Mouse (Mus musculus) kidney, embryonic 16.5 days (tissue): ENCODE data around the gene 1110004F10Rik. TPM values are rescaled to one million over a fixed set of nuclear protein-coding genes. Genes with fewer than 3 reads are reported as not detected.

Experiments used
- ATAC-seq: fragments of 200-750 bp; cut with Nextera tagmentation; 2 replicates; pipeline ENCODE4 v1.8.0; 2017; ENCODE audit warnings: moderate TSS enrichment; ENCODE audit not compliant: low FRiP score, low TSS enrichment
- H3K27ac ChIP-seq: fragments of 300-500 bp; sonication (generic); 2 replicates; pipeline ENCODE4 v1.5.1; 2014; ENCODE audit warnings: low read length
- H3K27me3 ChIP-seq: fragments of 300-500 bp; sonication (generic); 2 replicates; pipeline ENCODE4 v1.6.1; 2014; ENCODE audit warnings: low read length, control low read depth, mixed read lengths; ENCODE audit not compliant: insufficient read depth
- H3K36me3 ChIP-seq: fragments of 300-500 bp; sonication (generic); 2 replicates; pipeline ENCODE4 v1.6.1; 2014; ENCODE audit warnings: low read length, control low read depth, mixed read lengths; ENCODE audit not compliant: insufficient read depth
- H3K4me1 ChIP-seq: fragments of 300-500 bp; sonication (generic); 2 replicates; pipeline ENCODE4 v1.6.1; 2014; ENCODE audit warnings: low read length, control low read depth, mixed read lengths; ENCODE audit not compliant: insufficient read depth
- H3K4me2 ChIP-seq: fragments of 300-500 bp; sonication (generic); replicated peaks from 2 replicates; pipeline ENCODE4 v1.6.1; 2014; ENCODE audit warnings: low read depth, low read length
- H3K4me3 ChIP-seq: fragments of 300-500 bp; sonication (generic); 2 replicates; pipeline ENCODE4 v1.5.1; 2014; ENCODE audit warnings: mild to moderate bottlenecking, low read length
- H3K9ac ChIP-seq: fragments of 300-500 bp; sonication (generic); replicated peaks from 2 replicates; pipeline ENCODE4 v1.6.1; 2014; ENCODE audit warnings: low read length
- H3K9me3 ChIP-seq: fragments of 300-500 bp; sonication (generic); 2 replicates; pipeline ENCODE4 v1.6.1; 2016; ENCODE audit warnings: low read length, control low read depth
- WGBS: fragments of 180-500 bp; shearing (Covaris S2); extraction: QIAGEN DNeasy Blood & Tissue Kit; methylation state at CpG from one replicate; pipeline ENCODE4 v1.1.7; 2014; 5-methylcytosine and 5-hydroxymethylcytosine counted together
- polyA plus RNA-seq: library from polyadenylated mRNA; unstranded; fragments of >200 nt; fragmentation: Nextera tagmentation; extraction: Ambion mirVana; gene quantifications from 2 replicates; pipeline ENCODE4 v1.2.1, GENCODE M21; 2015

Gene 1110004F10Rik
- 266 and 275 TPM in 2 replicates for polyA plus RNA-seq

DNA sequence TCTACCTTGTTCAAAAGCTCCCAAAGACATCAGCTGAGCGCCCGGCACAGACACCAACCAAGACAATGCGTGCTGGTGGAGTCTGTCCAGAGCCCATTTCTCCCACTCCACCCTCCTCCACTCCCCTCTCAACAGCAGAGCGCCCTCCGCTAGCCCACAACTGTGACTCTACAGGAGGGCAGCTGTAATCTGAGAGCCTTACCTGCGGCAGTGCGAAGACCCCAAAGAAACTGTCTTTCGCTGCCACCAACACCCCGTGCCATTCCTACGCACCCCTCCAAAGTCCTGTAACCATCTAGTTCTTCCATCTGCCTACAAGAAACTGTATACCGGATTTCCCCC, at the start of gene 1110004F10Rik:
Gene 1110004F10Rik, plus strand, starts transcription at position 202 of the 342 bp plus-strand sequence.
- 0% methylated on average over 11 of the region's 11 CpGs for WGBS
- peak within 1 kb of the TSS; percentile 51 for H3K4me3 ChIP-seq
- no peak; the same call in 1 of the 2 replicates for ATAC-seq
- peak within 1 kb of the TSS; percentile 94 for H3K4me2 ChIP-seq
- peak within 1 kb of the TSS; percentile 43 for H3K9ac ChIP-seq
- peaks cover 63% of the 10 kb centered on the region for H3K27me3 ChIP-seq
- H3K4me1 ChIP-seq: peaks cover 32% of the 10 kb centered on the region
- H3K36me3 ChIP-seq: no peaks in the 10 kb centered on the region
- H3K9me3 ChIP-seq: no peaks in the 10 kb centered on the region
- H3K27ac ChIP-seq: no peak within 1 kb of the TSS

DNA sequence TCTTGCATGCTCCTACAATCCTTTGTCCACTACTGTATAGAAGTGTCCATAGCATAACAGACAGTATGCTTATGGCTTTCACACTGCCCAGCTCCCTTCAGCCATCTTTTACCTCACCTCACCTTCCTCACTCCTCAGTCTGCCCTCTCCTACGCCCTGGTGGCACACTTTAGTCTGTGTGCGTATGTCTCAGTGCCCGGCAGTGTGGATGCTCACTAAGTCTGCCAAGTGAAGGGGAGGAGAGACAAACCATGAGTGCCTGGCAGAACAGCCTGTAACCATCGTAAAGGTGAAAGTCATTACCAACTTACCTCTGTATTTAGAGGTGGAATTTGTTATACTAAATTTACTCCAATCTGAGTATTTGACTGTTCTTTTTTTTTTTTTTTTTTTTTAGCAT, 36.5 kb upstream of the 1110004F10Rik start:
- no peaks in the 10 kb centered on the region for H3K36me3 ChIP-seq
- WGBS: 83% methylated on average over 4 of the region's 4 CpGs
- H3K27ac ChIP-seq: no peak overlapping the region
- no peak for ATAC-seq
- no peaks in the 10 kb centered on the region for H3K9me3 ChIP-seq
- no peak overlapping the region for H3K9ac ChIP-seq
- no peaks in the 10 kb centered on the region for H3K4me1 ChIP-seq
- H3K4me2 ChIP-seq: no peak overlapping the region
- H3K4me3 ChIP-seq: no peak overlapping the region
- no peaks in the 10 kb centered on the region for H3K27me3 ChIP-seq

DNA sequence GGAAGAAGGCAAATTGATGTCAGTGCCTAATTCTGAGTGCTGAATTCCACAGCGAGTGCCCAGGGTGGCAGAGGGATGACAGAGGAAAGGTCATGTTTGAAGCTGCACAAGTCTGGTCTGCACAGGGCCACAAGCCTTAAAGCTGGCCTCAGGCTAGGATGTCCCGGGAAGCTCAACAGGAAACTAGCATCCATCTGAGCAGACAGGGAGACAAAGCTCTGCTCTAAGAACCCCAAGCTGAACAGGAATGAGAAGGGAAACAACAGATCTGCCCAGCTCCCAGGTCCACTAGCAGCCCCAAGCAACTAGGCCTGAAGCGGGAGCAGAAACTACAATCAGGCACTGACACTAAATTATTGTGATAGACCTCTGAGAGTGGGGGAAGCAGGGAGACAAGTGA, 9.2 kb upstream of the 1110004F10Rik start:
- no peak overlapping the region for H3K27ac ChIP-seq
- H3K9ac ChIP-seq: no peak overlapping the region
- WGBS: 65% methylated on average over 3 of the region's 3 CpGs
- H3K4me1 ChIP-seq: peaks cover 14% of the 10 kb centered on the region
- no peak for ATAC-seq
- no peaks in the 10 kb centered on the region for H3K36me3 ChIP-seq
- no peaks in the 10 kb centered on the region for H3K9me3 ChIP-seq
- no peak overlapping the region for H3K4me3 ChIP-seq
- H3K4me2 ChIP-seq: no peak overlapping the region
- peaks cover 25% of the 10 kb centered on the region for H3K27me3 ChIP-seq

DNA sequence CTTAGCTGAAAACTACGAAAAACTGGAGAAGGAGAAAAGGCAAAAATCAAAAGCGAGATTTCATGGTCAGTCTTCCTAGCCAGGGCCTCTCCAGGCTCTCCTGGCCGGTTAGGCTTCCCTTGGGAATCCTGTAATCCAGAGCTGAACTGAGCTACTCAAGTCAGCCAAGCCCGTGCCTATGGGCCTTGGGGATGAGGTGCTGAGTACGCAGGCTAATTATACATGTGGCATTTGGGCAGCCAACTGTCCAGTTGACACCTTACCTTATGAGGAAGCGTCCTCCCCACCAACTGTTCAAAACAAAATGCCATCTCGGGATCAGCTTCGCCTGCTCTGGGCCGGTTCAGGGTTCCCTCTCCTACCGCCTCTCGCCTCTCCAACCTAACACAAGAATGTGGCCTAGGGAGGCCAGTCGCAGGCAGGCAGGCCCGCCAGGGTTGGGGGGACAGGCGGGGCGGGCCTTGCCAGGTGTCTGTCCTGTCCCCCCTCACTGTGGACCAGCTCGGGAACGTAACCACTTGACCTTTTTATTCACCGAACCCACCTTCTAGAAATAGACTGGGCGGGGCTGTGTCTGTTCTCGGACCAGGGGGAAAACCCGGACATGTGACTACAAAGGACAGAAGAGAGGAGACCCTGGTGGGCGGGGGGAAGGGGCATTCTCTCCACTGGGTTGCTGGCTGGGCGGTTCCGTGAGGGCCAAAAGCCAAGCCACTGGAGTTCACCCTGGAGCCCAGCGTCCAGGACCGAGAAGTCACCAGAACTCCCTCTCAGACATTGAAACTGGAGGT, 8.4 kb upstream of the 1110004F10Rik start:
- Histone ChIP-seq H3K4me3 (peak overlapping the region; percentile 57), H3K4me2 (peak overlapping the region; percentile 92), H3K27ac (no peak overlapping the region), H3K36me3 (no peaks in the 10 kb centered on the region), H3K9me3 (no peaks in the 10 kb centered on the region), H3K27me3 (peaks cover 33% of the 10 kb centered on the region), H3K4me1 (peaks cover 14% of the 10 kb centered on the region), H3K9ac (peak overlapping the region; percentile 72)
- 24% methylated on average over 26 of the region's 26 CpGs for WGBS
- no peak for ATAC-seq

DNA sequence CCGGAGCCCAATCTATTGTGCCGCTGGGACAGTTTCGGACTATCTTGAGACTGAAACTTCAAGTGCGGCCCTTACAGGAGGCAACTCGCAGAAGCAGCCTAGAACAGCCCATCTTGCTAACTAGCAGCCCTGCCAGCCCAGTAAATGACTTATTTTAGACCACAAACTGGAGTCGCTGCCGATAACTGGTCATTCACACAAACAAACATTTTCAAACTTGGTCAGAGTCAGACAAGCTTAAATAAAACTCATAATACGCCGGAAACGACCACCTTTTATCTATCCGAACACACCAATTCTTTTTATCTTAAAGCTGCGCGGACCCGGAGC, 7.8 kb upstream of the 1110004F10Rik start:
- H3K27ac ChIP-seq: peak overlapping the region; percentile 35; the same call in 1 of the 2 replicates
- WGBS: under 1% methylated on average over 14 of the region's 14 CpGs
- ATAC-seq: no peak

DNA sequence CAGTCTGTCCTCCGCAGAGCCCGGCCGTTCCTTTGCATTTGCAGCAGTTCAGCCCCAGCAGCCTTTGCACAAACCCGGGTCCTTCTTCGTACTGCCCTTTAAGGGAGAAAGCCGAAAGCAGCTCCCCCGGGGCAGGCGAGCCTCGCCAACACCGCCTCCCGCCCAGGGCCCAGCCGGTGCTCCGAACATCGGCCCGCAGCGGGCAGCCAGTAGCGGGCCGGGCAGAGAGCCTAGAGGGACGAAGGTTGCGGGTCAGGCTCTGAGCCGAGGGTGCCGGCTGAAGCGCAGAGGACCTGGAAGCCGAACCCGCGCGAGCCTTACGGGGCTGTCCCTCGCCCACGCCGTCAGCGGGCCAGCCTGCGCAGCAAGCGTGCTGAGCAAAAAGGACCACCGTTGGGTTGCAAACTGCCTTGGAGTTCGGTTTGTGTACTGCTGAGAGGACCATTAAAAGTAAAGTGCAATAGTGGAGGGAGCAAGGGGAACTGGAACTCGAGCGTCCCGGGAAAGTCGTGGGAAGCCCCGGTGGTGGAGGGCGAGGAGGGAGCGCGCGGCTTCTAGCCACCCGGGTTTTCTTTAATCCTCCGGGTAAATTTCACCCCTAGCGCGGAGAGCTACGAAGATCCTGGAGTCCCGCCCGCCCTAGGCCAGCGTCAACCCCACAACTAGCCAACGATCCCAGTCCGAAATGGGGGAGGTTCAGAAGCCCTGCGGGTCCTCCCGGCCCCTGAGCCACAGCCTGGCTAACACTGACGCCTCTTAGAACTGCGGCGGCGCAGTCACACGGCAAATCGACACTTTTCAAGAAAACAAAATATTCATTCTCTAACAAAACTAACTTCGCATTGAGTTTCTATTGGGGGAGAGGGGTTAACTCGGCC, 7.2 kb upstream of the 1110004F10Rik start:
- ATAC-seq: peak; percentile 62

More for the DNA sequence above, 7.8 kb upstream of the 1110004F10Rik start:
- Histone ChIP-seq H3K4me1 (peaks cover 14% of the 10 kb centered on the region), H3K4me2 (peak overlapping the region; percentile 92), H3K36me3 (no peaks in the 10 kb centered on the region), H3K4me3 (peak overlapping the region; percentile 57), H3K9me3 (no peaks in the 10 kb centered on the region), H3K9ac (peak overlapping the region; percentile 72), H3K27me3 (peaks cover 39% of the 10 kb centered on the region)

DNA sequence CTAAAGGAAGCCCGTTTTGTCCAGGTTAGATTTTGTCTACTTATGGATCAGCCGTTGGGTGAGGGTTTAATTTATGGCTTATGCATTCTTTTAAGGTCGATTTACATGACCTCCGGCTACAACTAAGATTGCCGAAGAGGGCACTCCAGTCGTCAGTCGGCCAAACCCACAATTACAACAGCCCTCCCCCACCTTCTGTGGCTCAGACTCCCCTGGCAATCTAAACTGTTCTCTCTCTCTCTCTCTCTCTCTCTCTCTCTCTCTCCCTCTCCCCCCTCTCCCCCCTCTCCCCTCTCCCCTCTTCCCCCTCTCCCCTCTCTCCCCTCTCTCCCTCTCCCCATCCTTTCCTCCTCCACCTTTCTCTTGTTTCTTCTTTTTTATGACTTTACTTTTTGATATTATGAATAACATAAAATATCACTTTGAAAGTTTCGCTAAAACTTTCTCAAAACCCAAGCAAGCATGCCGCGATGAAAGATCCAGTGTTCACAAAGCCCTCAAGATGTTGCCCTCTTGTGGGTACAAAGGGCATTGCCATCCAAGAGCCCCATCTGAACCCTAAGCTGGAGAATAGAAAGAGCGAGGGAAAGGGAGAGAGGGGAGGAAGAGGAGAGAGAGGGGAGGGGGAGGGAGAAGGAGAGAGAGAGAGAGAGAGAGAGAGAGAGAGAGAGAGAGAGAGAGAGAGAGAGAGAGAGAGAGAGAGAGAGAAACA, 6.4 kb upstream of the 1110004F10Rik start:
- Histone ChIP-seq H3K27ac (peak overlapping the region; percentile 35), H3K4me2 (peak overlapping the region; percentile 92), H3K9me3 (no peaks in the 10 kb centered on the region), H3K27me3 (peaks cover 50% of the 10 kb centered on the region), H3K4me3 (peak overlapping the region; percentile 63), H3K4me1 (peaks cover 15% of the 10 kb centered on the region), H3K9ac (peak overlapping the region; percentile 72), H3K36me3 (no peaks in the 10 kb centered on the region)
- no peak for ATAC-seq
- 0% methylated on average over 11 of the region's 11 CpGs for WGBS

More for the DNA sequence above, 7.2 kb upstream of the 1110004F10Rik start:
- Histone ChIP-seq H3K9me3 (no peaks in the 10 kb centered on the region), H3K4me2 (peak overlapping the region; percentile 92), H3K27me3 (peaks cover 45% of the 10 kb centered on the region), H3K9ac (peak overlapping the region; percentile 72), H3K36me3 (no peaks in the 10 kb centered on the region), H3K27ac (peak overlapping the region; percentile 35), H3K4me3 (peak overlapping the region; percentile 57), H3K4me1 (peaks cover 14% of the 10 kb centered on the region)
- under 1% methylated on average over 65 of the region's 65 CpGs for WGBS

DNA sequence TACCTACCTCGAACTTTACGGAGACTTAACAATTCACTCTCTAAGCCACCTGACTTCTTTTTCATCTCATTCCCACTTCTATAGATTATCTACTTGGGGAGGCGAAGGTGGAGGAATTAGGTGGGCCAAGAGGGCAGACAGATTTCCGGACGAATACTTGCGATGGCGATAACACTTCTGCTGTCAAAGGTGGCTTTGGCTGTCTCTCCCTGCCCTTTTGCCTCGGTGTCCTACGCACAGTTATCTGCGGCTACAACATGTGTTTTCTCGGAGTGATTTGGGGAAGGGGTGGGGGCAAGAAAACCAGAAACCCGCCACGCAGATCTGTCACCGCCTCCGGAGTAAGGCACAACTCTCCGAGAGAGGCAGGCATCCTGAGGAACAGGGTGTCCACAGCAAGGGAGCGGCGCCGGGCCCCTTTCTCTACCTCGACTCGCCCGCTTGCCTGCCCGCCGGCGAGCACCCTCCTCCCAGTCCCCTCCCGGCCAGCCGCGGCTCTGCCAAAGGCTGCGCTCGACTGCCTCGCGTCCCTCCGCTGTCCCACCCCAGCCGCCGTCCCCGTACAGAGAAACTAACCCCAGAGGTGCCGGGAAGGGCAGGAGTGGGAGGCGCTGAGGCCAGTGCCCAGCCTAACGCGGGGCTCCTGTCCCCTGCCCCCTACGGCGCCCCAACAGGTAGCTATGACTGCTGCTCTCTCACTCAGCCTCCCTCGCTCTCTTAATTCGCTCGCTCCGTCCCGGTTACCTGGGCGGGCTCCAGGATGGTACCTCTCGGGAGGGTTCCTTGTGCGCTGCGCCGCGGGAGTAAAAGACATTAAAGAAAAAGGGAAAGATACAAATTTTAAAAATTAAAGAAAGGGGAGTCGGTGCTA, 5.6 kb upstream of the 1110004F10Rik start:
- ATAC-seq: peak; percentile 62
- no peaks in the 10 kb centered on the region for H3K36me3 ChIP-seq
- peak overlapping the region; percentile 92 for H3K4me2 ChIP-seq
- H3K4me1 ChIP-seq: peaks cover 23% of the 10 kb centered on the region
- H3K9me3 ChIP-seq: no peaks in the 10 kb centered on the region
- peaks cover 56% of the 10 kb centered on the region for H3K27me3 ChIP-seq
- H3K4me3 ChIP-seq: peak overlapping the region; percentile 63
- peak overlapping the region; percentile 53 for H3K9ac ChIP-seq
- peak overlapping the region; percentile 13 for H3K27ac ChIP-seq
- WGBS: under 1% methylated on average over 54 of the region's 54 CpGs
